Mouse (Mus musculus) inflammation-experienced regulatory T-cells, adult 6 months (primary cell): ENCODE data around the gene Chsy1. TPM values are rescaled to one million over a fixed set of nuclear protein-coding genes. Genes with fewer than 3 reads are reported as not detected.
"Not testable (repeated sequence)": the region's sequence is repeated elsewhere in the genome, so short reads cannot be mapped to it uniquely, and the experiment has no call there.

Experiments used
- ATAC-seq: one replicate; pipeline ENCODE4 v1.8.0; 2017
- polyA plus RNA-seq, 3 experiments: library from polyadenylated mRNA; unstranded; fragments of 100-300 nt; shearing (Covaris generic); gene quantifications; one replicate each; pipeline ENCODE4 v1.2.1; 2017

Gene Chsy1
- polyA plus RNA-seq, 3 experiments from 2014 or later: 8.9 to 54.6 (median 10.3) TPM

- no peak for ATAC-seq
Measured at GRCm38 (mm10) chr7:66178101-66178500, 68.8 kb downstream of the Chsy1 start.

DNA sequence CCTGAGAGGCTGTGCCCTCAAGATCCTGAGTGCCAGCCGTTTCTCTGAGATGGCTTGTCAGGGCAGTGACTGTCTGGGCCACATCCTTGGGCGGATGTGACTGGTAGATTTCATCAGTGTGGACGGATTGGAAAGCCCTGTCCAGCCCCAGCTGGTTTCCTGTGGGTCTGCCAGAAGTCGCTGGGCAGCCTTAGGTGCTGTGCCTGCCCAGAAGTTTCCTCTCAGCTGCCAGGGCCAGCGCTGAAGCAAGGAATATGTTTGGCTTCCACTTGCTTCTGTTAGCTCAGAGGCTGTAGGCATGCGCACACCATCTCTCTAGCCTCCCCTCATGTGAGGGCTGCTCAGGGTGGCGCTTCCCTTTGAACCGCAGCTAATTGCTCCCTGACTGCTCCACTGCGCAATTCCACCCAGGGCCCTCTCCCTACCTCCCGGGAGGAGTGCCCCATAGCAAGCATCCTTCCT lies 69.8 kb downstream of the Chsy1 start:
- ATAC-seq: no peak

- ATAC-seq: peak; percentile 45
Measured at GRCm38 (mm10) chr7:66179711-66180110, 70.4 kb downstream of the Chsy1 start.

DNA sequence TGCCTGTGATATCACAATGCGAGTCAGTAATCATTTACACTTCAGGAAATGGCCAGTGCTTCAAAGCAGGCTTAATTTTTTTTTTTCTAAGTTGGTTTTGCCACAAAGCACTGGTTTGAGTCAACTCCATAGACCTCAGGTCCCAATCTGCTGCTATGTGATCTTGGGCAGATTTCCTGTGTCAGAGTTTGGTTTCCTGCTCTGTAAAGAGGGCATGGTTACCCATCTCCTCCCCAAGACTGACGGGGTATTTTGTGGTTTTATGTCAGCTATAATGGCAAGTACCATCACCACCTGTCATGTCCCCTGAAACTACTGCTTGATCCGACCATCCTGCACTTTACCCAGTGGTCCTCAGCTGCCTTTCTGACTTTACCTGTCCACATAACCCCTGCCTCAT lies 70.9 kb downstream of the Chsy1 start:
- peak; percentile 78 for ATAC-seq

- ATAC-seq: no peak
Measured at GRCm38 (mm10) chr7:66180711-66181365, 71.5 kb downstream of the Chsy1 start.

DNA sequence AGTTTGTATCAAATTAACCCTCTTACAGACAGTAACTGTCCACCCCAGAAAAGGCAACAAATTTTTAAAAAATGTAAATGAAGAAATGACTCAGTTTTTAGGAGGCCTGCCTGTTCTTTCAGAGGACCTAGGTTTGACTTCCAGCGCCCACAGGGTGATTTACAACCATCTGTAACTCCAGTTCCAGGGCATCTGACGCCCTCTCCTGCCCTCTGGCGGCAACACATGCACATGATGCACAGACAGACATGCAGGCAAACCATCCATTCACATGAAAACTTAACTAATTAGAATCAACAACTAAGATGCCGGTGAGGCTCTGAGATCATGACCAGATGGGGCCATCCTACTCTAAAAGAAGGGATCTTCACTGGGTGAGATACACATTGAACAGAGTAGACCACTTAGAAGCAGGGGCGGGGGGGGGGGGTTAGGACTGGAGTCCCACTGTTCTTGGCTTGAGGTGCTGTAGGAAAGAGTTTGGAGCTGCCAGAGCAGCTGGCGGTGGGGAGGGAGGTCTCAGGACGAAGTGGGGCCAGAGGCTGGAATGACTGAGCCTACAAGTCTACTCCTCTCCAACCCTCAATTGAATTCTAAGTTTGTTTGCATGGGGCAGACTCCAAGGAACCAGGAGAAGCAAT lies 72.9 kb downstream of the Chsy1 start:
- ATAC-seq: no peak

DNA sequence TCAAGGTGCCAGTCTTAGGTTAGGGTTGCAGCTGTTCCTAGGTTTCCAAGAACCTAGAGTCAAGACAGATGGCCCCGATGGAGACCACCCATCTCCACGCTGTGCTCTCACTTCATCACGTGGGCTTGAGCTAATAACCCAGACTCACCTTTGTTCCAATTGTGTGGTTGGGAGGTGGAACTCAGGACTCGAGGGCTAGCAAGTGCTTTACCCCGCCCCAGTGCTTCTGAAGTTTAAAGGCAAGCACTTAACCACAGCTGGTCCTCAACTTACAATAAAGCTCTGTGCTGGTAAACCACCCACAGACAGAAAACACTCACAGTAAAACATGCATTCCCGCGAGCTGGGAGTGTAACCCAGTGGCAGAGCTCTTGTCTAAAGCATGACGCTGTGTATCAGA lies 74.1 kb downstream of the Chsy1 start:
- ATAC-seq: no peak

DNA sequence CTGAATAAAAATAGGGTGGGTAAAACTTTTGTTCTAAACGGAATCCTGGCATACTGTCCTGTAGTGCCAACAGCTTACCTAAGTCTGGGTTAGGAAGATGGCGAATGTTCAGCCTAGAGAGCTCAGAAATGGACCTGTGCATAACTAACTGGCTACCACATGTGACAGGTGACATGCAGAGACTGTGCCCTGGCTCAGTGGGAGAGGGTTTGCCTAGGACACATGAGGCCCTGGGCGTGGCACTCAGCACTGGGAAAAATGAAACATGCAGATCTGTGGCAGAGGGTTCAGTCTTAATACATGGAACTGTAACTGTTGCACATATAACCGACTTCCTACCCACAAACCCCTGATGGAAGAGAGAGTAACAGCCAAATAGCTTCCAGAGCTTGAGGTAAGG lies 74.7 kb downstream of the Chsy1 start:
- ATAC-seq: no peak

DNA sequence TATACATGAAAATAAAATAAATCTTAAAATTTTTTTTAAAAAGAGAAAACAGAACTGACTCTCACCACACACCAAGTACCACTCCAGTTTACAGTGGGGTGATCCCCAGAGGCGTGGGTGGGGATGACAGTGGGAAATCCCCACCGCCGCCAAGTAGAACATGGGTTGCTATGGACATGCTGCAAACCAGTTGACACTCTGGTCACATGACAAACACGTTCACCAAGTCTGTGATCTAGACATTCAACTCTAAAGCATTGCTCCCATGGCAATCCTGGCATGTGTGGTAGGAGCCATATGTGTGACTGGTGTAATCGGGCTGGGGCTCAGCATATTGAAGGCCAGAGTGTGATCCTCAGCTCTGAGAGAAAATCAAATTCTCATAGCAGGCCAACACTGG lies 76.1 kb downstream of the Chsy1 start:
- peak; percentile 74 for ATAC-seq

GRCm38 (mm10) chr7:66187581-66188231 lies 78.4 kb downstream of the Chsy1 start:
- no peak for ATAC-seq

DNA sequence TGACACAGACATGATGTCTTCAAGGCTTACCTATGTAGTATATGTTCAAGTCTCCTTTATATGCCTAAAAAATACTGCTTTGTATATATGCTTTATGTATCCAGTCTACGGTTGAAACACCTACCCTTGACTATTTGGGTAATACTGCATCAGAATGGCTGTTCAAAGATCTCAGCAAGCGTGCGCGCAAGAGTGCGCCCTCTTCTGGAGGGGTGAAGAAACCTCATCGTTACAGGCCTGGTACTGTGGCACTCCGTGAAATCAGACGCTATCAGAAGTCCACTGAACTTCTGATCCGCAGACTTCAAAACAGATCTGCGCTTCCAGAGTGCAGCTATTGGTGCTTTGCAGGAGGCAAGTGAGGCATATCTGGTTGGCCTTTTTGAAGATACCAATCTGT lies 81.1 kb downstream of the Chsy1 start:
- ATAC-seq: not testable (repeated sequence)

GRCm38 (mm10) chr7:66194511-66194910 lies 85.2 kb downstream of the Chsy1 start:
- no peak for ATAC-seq

GRCm38 (mm10) chr7:66195881-66196280 lies 86.6 kb downstream of the Chsy1 start:
- ATAC-seq: no peak

GRCm38 (mm10) chr7:66196609-66197445 lies 87.5 kb downstream of the Chsy1 start:
- peak; percentile 41 for ATAC-seq

- no peak for ATAC-seq
Measured at GRCm38 (mm10) chr7:66198416-66198815, 89.1 kb downstream of the Chsy1 start.

DNA sequence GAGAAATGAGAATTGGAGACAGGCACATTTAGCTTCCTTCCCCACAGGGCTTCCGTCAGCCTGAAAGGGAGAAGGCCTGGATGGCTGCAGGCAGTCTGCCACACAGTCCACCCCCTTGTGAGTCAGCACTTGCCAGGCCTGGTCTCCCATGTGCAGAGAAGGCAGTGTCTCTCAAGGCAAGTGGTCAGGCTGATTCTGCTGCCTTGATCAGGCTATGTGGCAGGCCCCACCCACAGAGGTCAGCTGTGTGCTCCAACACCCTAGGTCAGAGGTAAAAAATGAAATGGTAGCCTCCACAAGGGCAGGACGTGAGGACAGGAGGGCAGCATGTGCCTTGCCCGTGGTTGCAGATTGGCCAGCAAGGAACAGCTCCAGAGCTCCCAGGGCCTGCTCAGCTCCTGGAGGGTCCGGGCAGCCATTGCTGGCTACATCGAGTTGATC lies 90.1 kb downstream of the Chsy1 start:
- no peak for ATAC-seq

DNA sequence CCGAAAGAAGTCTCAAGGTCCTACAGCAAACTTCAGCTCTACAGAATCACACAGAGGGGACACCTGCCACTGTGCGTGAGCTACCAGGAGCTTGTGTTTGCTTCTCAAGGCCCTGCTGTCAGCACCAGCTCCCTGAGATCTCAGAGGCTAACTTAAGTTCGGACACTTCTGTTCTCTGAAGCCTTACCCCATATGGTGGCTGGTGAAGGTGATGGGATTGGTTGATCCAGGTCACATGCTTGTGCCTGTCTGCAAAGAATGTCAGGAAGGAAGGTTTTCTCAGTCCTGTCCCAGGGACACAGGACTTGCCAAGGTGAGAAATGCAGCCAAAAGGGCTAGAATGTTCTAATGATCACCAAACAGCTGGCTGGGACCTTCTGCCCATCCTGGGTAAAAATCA lies 91.1 kb downstream of the Chsy1 start:
- no peak for ATAC-seq

DNA sequence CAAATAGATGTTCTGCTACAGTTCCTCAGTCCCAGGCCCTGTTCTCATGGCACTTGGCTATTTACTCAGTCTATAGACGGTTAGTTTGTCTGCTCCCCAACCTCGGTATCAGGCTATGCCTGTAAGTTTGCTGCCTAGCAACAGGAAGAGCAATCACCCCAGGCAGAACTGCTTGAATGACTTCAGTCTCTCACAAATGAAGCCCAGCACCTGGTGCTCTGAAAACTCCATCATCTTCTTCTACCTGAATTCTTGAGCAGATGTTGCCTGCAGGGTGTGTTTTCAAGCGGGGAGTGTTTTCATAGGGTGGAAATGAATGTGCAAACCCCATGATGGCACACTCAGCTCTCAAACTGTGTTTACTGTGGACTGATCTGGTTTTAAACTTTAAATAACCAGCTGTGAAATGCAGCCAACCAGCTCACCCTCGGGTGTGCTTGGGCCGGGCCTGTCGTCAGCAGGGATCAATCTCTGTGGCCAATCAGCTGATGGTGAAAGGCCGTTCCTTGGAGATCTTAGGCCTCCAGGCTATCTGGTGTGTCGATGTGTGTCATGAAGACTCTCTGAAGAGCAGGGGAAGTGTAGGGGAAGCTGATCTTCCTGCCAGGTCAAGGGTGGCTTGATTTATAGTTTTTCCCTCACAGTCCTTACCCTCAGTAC lies 91.6 kb downstream of the Chsy1 start:
- no peak for ATAC-seq

GRCm38 (mm10) chr7:66201657-66202056 lies 92.3 kb downstream of the Chsy1 start:
- ATAC-seq: no peak

GRCm38 (mm10) chr7:66209920-66210319 lies 100.6 kb downstream of the Chsy1 start:
- ATAC-seq: peak; percentile 25

DNA sequence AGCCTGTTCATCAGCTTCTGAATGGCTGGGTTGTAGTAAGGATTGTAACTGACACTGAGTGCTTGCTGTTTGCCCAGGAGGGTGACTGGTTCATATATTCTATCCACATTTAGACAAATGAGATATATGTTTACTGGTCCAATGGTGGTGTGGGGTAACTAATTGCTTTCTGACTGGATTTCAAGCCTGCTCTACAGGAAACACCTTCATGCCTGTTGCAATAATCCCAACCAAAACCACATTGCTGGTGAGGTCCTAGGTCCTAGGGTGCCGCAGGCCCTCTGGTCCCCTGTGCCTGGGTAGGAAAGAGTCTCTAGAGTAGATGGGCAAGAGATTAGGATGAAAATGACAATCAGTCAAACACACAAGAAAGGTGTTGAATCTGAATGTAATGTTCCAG lies 103.6 kb downstream of the Chsy1 start:
- no peak for ATAC-seq

GRCm38 (mm10) chr7:66214477-66214876 lies 105.2 kb downstream of the Chsy1 start:
- ATAC-seq: no peak
